Mouse (Mus musculus): Measurements from ENCODE around the gene Runx2. TPM values are rescaled to one million over a fixed set of nuclear protein-coding genes. Genes with fewer than 3 reads are reported as not detected.
A peak's percentile ranks its signal among the peaks of the same experiment; 100 is the strongest.

Runx2 gene
- polyA plus RNA-seq, 1 experiment from 2014 or later, result 0.34 TPM

DNA sequence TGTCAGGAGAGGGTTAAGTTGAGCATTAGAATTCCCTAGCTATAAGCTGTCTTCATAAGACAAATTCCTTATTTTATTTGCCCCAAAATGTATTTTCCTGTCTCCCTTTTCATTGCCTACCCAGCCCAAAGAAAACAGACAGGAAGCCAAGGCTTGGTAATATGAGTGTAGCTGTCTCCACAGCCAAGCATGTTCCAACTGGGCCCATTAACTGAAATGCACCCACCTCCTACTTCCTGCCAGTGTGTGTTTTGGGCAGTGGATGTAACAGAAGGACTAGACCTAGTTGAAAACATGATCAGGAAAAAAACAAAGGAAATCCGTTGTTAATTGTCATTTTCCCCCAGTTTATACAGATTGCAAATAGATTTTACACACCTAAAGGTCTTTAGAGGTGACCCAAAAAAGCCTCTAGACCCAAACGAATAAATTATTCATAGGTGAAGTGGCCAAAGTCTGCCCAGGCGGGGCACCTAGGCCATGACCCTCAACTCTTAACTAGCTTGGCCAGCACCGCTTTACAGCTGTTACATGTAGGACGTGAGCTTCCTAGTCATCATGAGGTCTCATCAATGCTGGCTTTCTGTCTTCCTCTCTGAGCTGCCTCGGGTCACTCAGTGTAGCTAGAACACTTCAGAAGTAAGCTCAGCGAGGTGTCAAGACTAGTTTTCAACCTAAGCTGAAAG is 154.3 kb downstream of the Runx2 start:
- 0 out of 2 replicates have a peak, but pooled peaks cover 3% of the 10 kb centered on the region for H3K27me3 ChIP-seq (ENCODE audit: insufficient read depth, low read length)
- no peak for ATAC-seq
- TF ChIP-seq EP300 (IDR thresholded peaks at IDR 0.05; ENCODE audit: low read depth) (no peak), CTCF (IDR thresholded peaks at IDR 0.05; ENCODE audit: low read depth) (no peak)
- H3K9me3 ChIP-seq (ENCODE audit: low read length), result no peaks in the 10 kb centered on the region
- WGBS (ENCODE audit: insufficient replicate concordance), result 54% methylated on average over 7 of the region's 7 CpGs
- DNase-seq, result no peak
- no peak overlapping the region for H3K4me2 ChIP-seq (ENCODE audit: low read depth, low read length)
- H3K27ac ChIP-seq (ENCODE audit: low read depth), result no peak overlapping the region
- no peaks in the 10 kb centered on the region for H3K36me3 ChIP-seq (replicated peaks; ENCODE audit: insufficient read depth, low read length)
- H3K9ac ChIP-seq (replicated peaks), result no peak overlapping the region
- H3K4me1 ChIP-seq (ENCODE audit: insufficient read depth), result no peaks in the 10 kb centered on the region
- H3K4me3 ChIP-seq (ENCODE audit: low read depth, low read length), result no peak overlapping the region

DNA sequence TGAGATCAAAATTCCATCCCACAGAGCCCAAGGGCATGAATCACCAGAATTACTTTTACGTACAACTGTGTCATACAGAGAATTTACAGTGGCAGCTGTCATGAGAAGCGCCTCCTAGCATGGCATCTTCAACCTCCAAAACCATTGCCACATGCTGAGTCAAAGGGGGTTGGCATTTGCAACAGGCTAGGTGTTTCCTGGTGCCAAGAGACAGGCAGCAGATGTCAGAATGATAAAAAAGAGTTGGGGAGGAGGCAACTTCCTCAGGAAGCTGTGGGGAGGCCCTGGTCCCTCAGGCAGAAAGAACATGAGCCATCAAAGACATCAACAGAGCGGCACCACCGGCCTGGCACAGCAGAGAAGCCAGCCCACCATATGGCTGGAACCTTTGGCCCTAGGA is 160.1 kb downstream of the Runx2 start:
- no peaks in the 10 kb centered on the region for H3K9me3 ChIP-seq (ENCODE audit: low read length)
- H3K27me3 ChIP-seq (ENCODE audit: insufficient read depth, low read length), result 0 out of 2 replicates have a peak, but pooled peaks cover 3% of the 10 kb centered on the region
- H3K4me3 ChIP-seq (ENCODE audit: low read depth, low read length), result no peak overlapping the region
- no peak overlapping the region for H3K4me2 ChIP-seq (ENCODE audit: low read depth, low read length)
- no peaks in the 10 kb centered on the region for H3K4me1 ChIP-seq (ENCODE audit: insufficient read depth)
- DNase-seq (peak; percentile 45), ATAC-seq (peak; percentile 40; the same call in 1 of the 2 replicates)
- H3K27ac ChIP-seq (ENCODE audit: low read depth), result 0 out of 2 replicates have a peak overlapping the region, but pooled peaks have one; percentile 34
- H3K9ac ChIP-seq (replicated peaks), result no peak overlapping the region
- no peaks in the 10 kb centered on the region for H3K36me3 ChIP-seq (replicated peaks; ENCODE audit: insufficient read depth, low read length)
- 37% methylated on average over 4 of the region's 4 CpGs for WGBS (ENCODE audit: insufficient replicate concordance)
- TF ChIP-seq CTCF (IDR thresholded peaks at IDR 0.05; ENCODE audit: low read depth), result no peak

DNA sequence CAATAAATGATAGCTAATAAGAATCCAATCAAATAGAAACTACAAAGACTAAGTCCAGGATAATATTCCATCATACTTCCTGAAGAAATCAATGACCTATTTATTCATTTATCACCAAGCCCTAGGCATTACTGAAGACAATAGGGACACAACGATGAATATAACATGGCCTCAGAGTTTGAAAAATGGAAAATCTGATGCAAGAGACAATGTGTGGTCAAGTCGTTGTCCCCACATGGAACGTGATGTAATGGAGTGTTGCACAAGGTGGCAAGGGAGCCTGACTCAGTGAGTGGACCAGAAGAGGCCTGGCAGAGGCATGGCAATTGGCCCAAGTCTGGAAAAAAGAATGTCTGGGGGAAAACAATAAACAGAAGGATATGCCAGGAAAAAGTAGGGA is 161.5 kb downstream of the Runx2 start:
- H3K4me2 ChIP-seq (ENCODE audit: low read depth, low read length), result no peak overlapping the region
- H3K9ac ChIP-seq (replicated peaks), result no peak overlapping the region
- no peak overlapping the region for H3K27ac ChIP-seq (ENCODE audit: low read depth)
- H3K4me3 ChIP-seq (ENCODE audit: low read depth, low read length), result no peak overlapping the region
- H3K27me3 ChIP-seq (ENCODE audit: insufficient read depth, low read length), result no peaks in the 10 kb centered on the region
- no peaks in the 10 kb centered on the region for H3K9me3 ChIP-seq (ENCODE audit: low read length)
- no peak for ATAC-seq
- no peaks in the 10 kb centered on the region for H3K36me3 ChIP-seq (replicated peaks; ENCODE audit: insufficient read depth, low read length)
- H3K4me1 ChIP-seq (ENCODE audit: insufficient read depth), result no peaks in the 10 kb centered on the region
- TF ChIP-seq CTCF (IDR thresholded peaks at IDR 0.05; ENCODE audit: low read depth) (no peak), EP300 (IDR thresholded peaks at IDR 0.05; ENCODE audit: low read depth) (no peak)
- no peak for DNase-seq
- 68% methylated on average over 3 of the region's 3 CpGs for WGBS (ENCODE audit: insufficient replicate concordance)

DNA sequence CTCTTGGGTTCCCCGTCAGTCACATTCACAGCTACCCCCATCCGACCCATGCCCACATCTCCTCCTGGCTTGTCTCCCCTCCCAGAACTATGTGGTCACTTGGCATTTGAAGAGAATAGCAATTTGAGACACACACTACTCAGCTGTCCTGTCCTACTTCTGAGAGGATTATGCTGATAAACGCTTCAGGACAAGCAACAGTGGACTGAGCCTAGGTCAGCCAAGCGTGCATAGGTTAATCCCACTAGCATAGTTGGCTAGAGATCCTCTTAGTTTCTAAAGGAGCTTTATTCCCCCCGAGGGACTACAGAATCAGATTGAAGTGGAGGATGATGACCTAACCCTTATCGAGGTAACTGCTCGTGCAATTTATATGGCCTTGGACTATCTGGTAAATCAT is 162.5 kb downstream of the Runx2 start:
- no peak overlapping the region for H3K27ac ChIP-seq (ENCODE audit: low read depth)
- 76% methylated on average over 7 of the region's 7 CpGs for WGBS (ENCODE audit: insufficient replicate concordance)

DNA sequence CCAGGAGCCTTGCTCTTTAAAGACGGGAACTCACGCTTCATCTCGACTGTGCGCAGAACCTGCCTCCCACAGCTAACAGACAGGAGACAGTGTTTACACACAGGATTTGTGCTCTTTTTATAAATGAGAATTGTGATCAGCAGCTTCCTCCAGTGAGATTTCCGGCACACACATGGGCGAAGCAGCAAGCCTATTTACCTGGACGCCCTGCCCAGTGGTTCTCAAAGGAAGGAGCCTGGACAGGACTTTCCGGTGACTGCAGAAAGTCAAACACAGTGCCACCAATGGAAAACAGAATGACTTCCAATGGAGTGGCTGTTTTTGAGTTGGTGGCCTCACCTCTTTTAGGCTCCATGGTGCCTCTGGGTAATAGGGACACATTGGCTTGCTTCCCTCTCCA is 163.0 kb downstream of the Runx2 start:
- H3K9ac ChIP-seq (replicated peaks), result no peak overlapping the region
- H3K4me3 ChIP-seq (ENCODE audit: low read depth, low read length), result no peak overlapping the region
- no peaks in the 10 kb centered on the region for H3K9me3 ChIP-seq (ENCODE audit: low read length)
- H3K27me3 ChIP-seq (ENCODE audit: insufficient read depth, low read length), result no peaks in the 10 kb centered on the region
- DNase-seq (no peak), ATAC-seq (no peak)
- H3K27ac ChIP-seq (ENCODE audit: low read depth), result no peak overlapping the region
- no peaks in the 10 kb centered on the region for H3K4me1 ChIP-seq (ENCODE audit: insufficient read depth)
- WGBS (ENCODE audit: insufficient replicate concordance), result 74% methylated on average over 8 of the region's 8 CpGs
- no peaks in the 10 kb centered on the region for H3K36me3 ChIP-seq (replicated peaks; ENCODE audit: insufficient read depth, low read length)
- H3K4me2 ChIP-seq (ENCODE audit: low read depth, low read length), result no peak overlapping the region
- TF ChIP-seq EP300 (IDR thresholded peaks at IDR 0.05; ENCODE audit: low read depth) (no peak), CTCF (IDR thresholded peaks at IDR 0.05; ENCODE audit: low read depth) (no peak)

More for the DNA sequence above, 162.5 kb downstream of the Runx2 start:
- no peaks in the 10 kb centered on the region for H3K9me3 ChIP-seq (ENCODE audit: low read length)
- DNase-seq, result no peak
- H3K36me3 ChIP-seq (replicated peaks; ENCODE audit: insufficient read depth, low read length), result no peaks in the 10 kb centered on the region
- H3K9ac ChIP-seq (replicated peaks), result no peak overlapping the region
- H3K27me3 ChIP-seq (ENCODE audit: insufficient read depth, low read length), result no peaks in the 10 kb centered on the region
- H3K4me1 ChIP-seq (ENCODE audit: insufficient read depth), result no peaks in the 10 kb centered on the region
- TF ChIP-seq CTCF (IDR thresholded peaks at IDR 0.05; ENCODE audit: low read depth) (no peak), EP300 (IDR thresholded peaks at IDR 0.05; ENCODE audit: low read depth) (no peak)
- no peak overlapping the region for H3K4me3 ChIP-seq (ENCODE audit: low read depth, low read length)
- no peak overlapping the region for H3K4me2 ChIP-seq (ENCODE audit: low read depth, low read length)
- ATAC-seq, result no peak

DNA sequence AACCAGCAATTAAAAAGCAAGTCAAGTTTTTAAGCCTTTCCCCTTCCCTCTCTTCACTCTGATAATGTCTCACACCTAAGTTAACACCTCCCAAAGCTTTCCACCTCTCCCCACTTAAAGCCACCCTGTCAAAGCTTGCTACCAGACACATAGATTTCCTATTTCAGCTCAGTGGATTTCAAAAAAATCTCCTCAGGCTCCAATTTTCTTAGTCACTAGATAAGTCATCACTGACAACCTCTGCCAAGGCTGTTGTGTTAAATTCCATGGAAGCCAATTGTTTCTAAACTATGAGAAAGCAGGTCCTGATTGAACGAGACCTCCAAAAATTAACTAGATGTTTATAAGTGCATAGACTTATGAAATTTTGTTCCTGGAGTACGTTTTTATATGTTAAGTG is 164.2 kb downstream of the Runx2 start:
- WGBS (ENCODE audit: insufficient replicate concordance), result 68% methylated on average over 2 of the region's 2 CpGs
- ATAC-seq (no peak), DNase-seq (no peak)
- Histone ChIP-seq H3K36me3 (replicated peaks; ENCODE audit: insufficient read depth, low read length) (no peaks in the 10 kb centered on the region), H3K4me3 (ENCODE audit: low read depth, low read length) (no peak overlapping the region), H3K4me2 (ENCODE audit: low read depth, low read length) (no peak overlapping the region), H3K27me3 (ENCODE audit: insufficient read depth, low read length) (no peaks in the 10 kb centered on the region), H3K9me3 (ENCODE audit: low read length) (no peaks in the 10 kb centered on the region), H3K9ac (replicated peaks) (no peak overlapping the region), H3K27ac (ENCODE audit: low read depth) (no peak overlapping the region), H3K4me1 (ENCODE audit: insufficient read depth) (no peaks in the 10 kb centered on the region)
- TF ChIP-seq EP300 (IDR thresholded peaks at IDR 0.05; ENCODE audit: low read depth) (no peak), CTCF (IDR thresholded peaks at IDR 0.05; ENCODE audit: low read depth) (no peak)
